Mouse (Mus musculus): ENCODE measurements around the gene Il10. TPM values are rescaled to one million over a fixed set of nuclear protein-coding genes. Genes with fewer than 3 reads are reported as not detected.

Gene Il10
- total RNA-seq, 2 experiments from 2014 or later, result not detected

GRCm38 (mm10) chr1:131046607-131047006 is 27.0 kb downstream of the Il10 start:
- intact Hi-C loops (cut with DNase I), result no loop called here
- no peak for DNase-seq

- DNase-seq, result no peak
- intact Hi-C loops (cut with DNase I), result no loop called here
These were observed 28.6 kb downstream of the Il10 start for GRCm38 (mm10) chr1:131048121-131048863.

DNA sequence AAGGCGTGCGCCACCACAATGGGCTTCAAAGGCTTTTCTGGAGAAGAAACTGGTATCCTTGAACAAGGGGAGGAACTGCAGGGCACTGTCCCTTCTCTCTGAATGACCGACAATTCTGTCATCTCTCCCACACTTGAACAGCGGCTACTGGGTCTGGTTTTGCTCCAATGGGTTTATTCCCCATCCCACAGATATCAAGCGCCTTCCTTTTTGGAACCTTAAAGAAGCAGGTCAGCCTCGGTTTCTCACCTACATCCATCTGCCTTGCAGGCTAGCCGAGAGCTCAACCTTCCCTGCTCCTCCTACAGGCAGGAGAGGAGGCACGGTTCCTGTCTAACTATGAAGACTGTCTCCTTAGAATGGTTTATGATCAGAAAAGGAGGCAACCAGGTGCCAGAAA is 29.3 kb downstream of the Il10 start:
- intact Hi-C loops (cut with DNase I), result no loop called here
- no peak for DNase-seq

DNA sequence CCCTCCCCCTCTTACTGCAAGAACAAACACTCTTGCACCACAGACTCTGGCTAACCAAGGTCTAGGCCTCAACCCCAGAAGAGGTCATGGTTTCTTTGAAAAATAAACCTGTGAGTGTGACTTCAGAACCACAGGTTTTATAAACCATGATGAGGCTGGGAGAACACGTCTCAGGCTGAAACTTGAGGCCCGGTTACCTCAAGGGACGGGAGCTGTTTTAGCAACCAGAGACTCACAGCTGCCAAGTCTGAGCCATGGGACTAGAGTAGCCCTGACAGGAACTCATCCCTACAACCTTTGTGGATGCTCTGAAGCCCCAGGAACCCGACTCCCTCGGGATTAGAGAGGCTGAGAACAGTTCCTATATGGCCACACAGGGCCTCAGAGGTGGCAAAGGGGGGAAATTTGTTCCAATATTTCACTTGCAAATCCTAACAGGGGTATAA is 29.7 kb downstream of the Il10 start:
- DNase-seq, result no peak
- intact Hi-C loops (cut with DNase I), result no loop called here

DNA sequence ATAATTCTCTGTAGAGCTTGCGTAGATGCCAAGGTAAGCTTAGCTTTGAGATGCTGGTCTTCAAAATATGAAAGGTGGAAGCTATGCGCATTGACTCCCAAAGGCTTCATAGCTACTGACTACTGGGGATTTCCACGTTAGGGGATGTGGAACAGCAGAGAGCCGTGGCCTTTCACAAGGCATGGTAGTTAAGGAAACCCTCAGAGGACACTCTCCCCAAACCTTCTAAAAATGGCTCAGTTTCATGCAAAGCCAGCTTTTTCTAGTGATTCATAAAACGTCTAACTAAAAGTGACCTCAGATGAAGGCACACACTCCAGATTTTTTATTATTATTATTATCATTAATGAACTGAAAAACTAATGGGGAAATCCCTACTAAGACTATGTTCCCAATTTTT is 30.4 kb downstream of the Il10 start:
- intact Hi-C loops (cut with DNase I), result no loop called here
- DNase-seq, result no peak

- no peak for DNase-seq
- intact Hi-C loops (cut with DNase I), result no loop called here
These were observed 31.0 kb downstream of the Il10 start for GRCm38 (mm10) chr1:131050617-131051016.

DNA sequence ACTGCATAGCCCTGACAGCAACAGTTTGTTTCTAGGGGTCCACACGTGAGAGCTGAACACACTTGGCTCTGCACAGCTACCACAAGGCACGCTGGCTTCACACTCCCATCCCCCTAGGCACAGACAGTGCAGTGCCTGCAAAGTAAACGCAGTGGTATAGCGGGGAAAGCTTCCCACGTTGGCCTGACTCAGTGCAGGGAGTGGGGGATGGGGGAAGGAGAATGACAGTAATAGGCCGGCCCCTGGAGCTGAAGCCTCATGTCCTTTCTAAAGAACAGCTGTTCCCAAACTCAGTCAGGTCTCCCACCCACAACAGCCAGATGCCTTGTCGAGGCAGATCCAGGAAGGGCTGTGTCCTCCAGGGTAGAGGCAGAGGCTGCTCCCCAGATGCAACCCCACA is 31.4 kb downstream of the Il10 start:
- intact Hi-C loops (cut with DNase I), result no loop called here
- DNase-seq, result no peak

GRCm38 (mm10) chr1:131053239-131053638 is 33.6 kb downstream of the Il10 start:
- peak; percentile 81 to 82 for DNase-seq
- intact Hi-C loops (cut with DNase I), result loop anchor here (2.0 kb wide), 2 partner anchors 68 to 176 kb away; no protein-coding TSS in a partner anchor

GRCm38 (mm10) chr1:131053656-131054055 is 34.0 kb downstream of the Il10 start:
- no peak for DNase-seq
- intact Hi-C loops (cut with DNase I), result loop anchor here (2.0 kb wide), 2 partner anchors 69 to 177 kb away; no protein-coding TSS in a partner anchor

DNA sequence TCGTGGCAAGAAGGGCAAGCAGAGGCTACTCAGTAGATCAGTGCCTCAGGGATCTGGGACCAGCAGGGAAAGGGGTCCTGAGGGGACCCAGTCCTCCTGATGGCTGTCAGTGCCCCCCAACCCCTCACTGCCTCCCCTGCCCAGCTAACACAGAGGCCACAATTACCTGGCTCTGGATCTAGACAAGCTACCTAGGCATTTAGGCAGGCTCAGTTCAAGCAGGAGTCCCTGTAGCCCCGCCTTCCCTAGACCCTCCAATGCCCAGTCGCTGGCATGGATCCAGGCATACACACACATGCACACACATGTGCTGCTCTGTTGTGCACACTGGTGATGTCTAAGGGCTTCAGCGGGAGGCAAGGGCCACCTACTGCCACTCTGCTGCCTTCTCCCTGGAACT is 34.6 kb downstream of the Il10 start:
- DNase-seq, result no peak
- intact Hi-C loops (cut with DNase I), result no loop called here

DNA sequence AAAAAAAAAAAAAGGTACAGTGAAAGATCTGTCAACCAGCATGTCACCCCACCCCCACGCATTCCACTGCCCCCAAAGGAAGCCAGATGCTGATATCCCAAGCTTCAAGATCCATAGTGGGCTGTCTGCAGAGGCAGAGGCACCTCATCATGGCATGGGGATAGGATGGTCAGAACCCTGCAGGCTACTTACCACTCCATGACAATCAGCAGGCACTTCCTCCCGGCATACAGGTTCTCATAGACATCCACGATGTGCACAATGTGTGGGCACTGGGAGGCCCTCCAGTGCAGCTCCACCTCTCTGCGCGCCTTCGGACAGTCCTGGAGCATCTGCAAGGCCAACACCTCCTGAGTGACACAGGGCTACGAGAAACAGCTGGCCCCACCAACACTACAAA is 38.8 kb downstream of the Il10 start:
- DNase-seq, result no peak
- intact Hi-C loops (cut with DNase I), result no loop called here

GRCm38 (mm10) chr1:131059411-131059810 is 39.8 kb downstream of the Il10 start:
- no peak for DNase-seq
- intact Hi-C loops (cut with DNase I), result no loop called here

DNA sequence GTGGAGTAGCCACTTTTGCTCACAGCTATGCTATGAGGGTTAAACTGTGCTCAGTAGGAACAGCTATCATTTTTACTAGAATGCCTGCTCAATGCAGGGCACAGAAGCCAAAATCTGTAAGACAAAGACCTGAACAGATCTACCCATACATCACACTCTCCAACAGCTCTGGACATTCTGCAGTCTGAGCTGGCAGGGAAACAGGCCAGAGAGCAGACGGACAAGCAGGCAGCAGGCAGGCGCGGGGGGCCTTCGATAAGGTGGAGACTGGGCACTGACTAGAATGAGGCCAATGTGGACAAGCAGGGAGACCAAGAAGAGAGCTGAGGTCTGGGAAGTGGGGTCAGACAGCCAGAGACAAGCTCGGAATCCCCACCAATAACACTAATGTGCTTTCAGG is 40.2 kb downstream of the Il10 start:
- intact Hi-C loops (cut with DNase I), result loop anchor here (5.0 kb wide), 1 partner anchor 77 kb away; the partner anchor contains the start of gene Dyrk3
- no peak for DNase-seq

- intact Hi-C loops (cut with DNase I), result loop anchor here (5.0 kb wide), 1 partner anchor 77 kb away; the partner anchor contains the start of gene Dyrk3
- peak in 1 of 2 experiments; percentile 77 for DNase-seq
These were observed 40.9 kb downstream of the Il10 start for GRCm38 (mm10) chr1:131060290-131061253.

DNA sequence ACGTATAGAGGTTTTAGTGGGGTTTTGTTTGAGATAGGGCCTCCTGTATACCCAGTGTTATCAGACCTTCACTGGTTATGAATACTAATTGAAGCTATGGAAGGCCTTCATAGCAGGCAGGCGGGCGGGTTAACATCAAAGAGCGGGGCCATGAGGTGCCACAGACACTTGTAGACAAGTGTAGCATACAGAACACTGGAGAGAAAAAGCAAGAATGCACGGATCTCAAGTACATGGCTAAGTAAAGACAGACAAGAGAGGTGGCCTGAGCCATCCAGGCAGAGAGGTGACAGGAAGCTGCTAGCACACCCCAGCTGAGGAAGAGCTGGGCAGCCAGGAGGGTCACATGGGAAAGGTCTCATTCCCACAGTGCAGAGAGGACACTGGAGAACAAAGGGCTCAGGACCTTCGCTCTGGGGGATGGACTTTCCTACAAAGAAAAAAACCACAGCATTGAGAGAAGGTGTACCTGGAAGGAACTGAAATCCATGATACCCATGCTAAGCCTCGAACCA is 42.2 kb downstream of the Il10 start:
- no peak for DNase-seq
- intact Hi-C loops (cut with DNase I), result loop anchor here (5.0 kb wide), 1 partner anchor 76 kb away; the partner anchor contains the start of gene Dyrk3

DNA sequence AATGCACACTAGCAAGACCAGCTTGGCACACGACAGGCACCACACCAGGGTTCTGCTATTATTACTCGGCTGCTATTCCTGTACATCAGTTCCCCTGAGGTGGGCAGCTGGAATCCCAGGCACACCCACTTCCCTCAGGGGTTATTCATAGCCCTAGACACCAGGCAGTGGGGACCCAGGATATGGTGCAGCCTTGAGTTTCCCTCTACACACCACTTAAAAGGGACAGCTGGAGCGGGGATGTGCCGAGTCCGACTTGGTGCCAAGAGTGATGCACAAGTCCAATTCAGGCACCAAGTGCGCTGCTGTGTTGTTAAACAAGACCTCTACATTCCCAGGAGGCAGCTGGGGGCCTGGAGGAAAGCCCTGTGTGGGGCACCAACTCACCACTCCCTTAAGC is 43.2 kb downstream of the Il10 start:
- intact Hi-C loops (cut with DNase I), result loop anchor here (5.0 kb wide), 1 partner anchor 74 kb away; the partner anchor contains the start of gene Dyrk3
- peak; percentile 63 to 70 for DNase-seq

DNA sequence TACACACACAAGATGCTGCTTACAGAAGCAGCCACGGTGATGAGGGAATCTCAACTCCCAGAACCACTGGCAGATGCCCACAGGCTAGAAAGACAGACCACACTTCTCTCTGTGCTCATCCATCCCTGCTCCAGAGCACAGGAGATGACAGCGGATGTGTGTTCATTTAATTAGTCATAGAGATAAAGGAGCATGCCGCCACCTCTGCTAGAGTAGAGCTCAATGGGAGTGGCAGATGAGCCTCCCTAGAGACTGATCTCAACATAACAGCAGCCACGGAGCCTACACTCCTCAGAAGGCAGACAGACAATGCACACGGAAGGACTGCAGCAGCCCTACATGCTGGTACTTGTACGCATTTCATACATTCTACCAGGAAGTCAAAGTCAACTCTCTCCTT is 44.6 kb downstream of the Il10 start:
- intact Hi-C loops (cut with DNase I), result loop anchor here (5.0 kb wide), 1 partner anchor 73 kb away; the partner anchor contains the start of gene Dyrk3
- DNase-seq, result no peak

- intact Hi-C loops (cut with DNase I), result no loop called here
- DNase-seq, result no peak
These were observed 48.5 kb downstream of the Il10 start for GRCm38 (mm10) chr1:131068011-131068727.

- DNase-seq, result no peak
- intact Hi-C loops (cut with DNase I), result no loop called here
These were observed 49.4 kb downstream of the Il10 start for GRCm38 (mm10) chr1:131069010-131069409.

DNA sequence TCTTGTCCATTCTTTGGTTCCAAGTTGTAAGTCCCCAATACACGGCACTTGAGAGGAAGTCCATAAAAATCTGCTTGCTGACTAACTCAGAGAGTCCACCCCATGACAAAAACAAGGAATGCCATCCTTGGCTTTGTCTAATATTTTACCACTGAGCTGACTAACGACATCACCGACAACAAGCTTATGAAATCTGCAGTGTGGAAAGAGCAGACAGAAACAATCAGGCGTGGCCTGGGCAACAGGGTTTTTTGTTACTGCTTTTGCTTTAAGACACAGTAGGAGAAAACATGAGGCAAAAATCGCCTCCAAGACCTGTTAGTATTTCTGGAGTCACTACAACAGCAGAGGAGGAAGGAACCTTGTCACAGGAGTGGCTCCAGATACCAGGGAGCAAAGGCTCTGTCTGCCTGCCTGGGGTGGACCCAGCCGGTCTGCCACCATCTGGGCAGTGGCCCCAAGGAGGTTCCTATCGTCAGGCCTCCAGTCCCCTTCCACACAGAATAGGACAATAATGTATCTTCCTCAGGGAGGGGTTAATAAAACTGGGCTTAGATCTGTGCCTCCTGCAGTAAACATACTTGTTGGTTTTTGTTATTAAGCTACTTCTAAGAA is 52.8 kb downstream of the Il10 start:
- DNase-seq, result no peak
- intact Hi-C loops (cut with DNase I), result loop anchor here (5.0 kb wide), 1 partner anchor 2000 kb away; no protein-coding TSS in a partner anchor
